Mouse (Mus musculus) kidney, embryonic 15.5 days (tissue): Measurements from ENCODE around the gene Desi1. TPM values are rescaled to one million over a fixed set of nuclear protein-coding genes. Genes with fewer than 3 reads are reported as not detected.
A peak's percentile ranks its signal among the peaks of the same experiment; 100 is the strongest.

Experiments
- ATAC-seq: fragments of 200-750 bp; cut with Nextera tagmentation; replicated peaks from 2 replicates; pipeline ENCODE4 v1.8.0; 2017; ENCODE audit warnings: moderate TSS enrichment; ENCODE audit not compliant: low FRiP score
- H3K27ac ChIP-seq: fragments of 300-500 bp; sonication (generic); 2 replicates; pipeline ENCODE4 v1.5.1; 2015; ENCODE audit warnings: mild to moderate bottlenecking, inconsistent platforms
- H3K27me3 ChIP-seq: fragments of 300-500 bp; sonication (generic); 2 replicates; pipeline ENCODE4 v1.6.1; 2015; ENCODE audit warnings: inconsistent platforms
- H3K36me3 ChIP-seq: fragments of 300-500 bp; sonication (generic); 2 replicates; pipeline ENCODE4 v1.6.1; 2015; ENCODE audit warnings: inconsistent platforms
- H3K4me1 ChIP-seq: fragments of 300-500 bp; sonication (generic); 2 replicates; pipeline ENCODE4 v1.6.1; 2015; ENCODE audit warnings: inconsistent platforms
- H3K4me2 ChIP-seq: fragments of 300-500 bp; sonication (generic); 2 replicates; pipeline ENCODE4 v1.6.1; 2015; ENCODE audit warnings: moderate library complexity, mild to moderate bottlenecking, inconsistent platforms
- H3K4me3 ChIP-seq: fragments of 300-500 bp; sonication (generic); replicated peaks from 2 replicates; pipeline ENCODE4 v1.5.1; 2015; ENCODE audit warnings: mild to moderate bottlenecking, inconsistent platforms
- H3K9ac ChIP-seq: fragments of 300-500 bp; sonication (generic); 2 replicates; pipeline ENCODE4 v1.6.1; 2015; ENCODE audit warnings: mild to moderate bottlenecking, inconsistent platforms
- H3K9me3 ChIP-seq: fragments of 300-500 bp; sonication (generic); replicated peaks from 2 replicates; pipeline ENCODE4 v1.6.1; 2016; ENCODE audit warnings: inconsistent platforms
- WGBS: fragments of 180-500 bp; shearing (Covaris S2); methylation state at CpG from one replicate; pipeline ENCODE4 v1.1.7; 2015; ENCODE audit warnings: mixed read lengths; 5-methylcytosine and 5-hydroxymethylcytosine counted together
- polyA plus RNA-seq: library from polyadenylated mRNA; unstranded; fragments of >200 nt; fragmentation: Nextera tagmentation; extraction: Ambion mirVana; gene quantifications from 2 replicates; pipeline ENCODE4 v1.2.1, GENCODE M21; 2015

Desi1 gene
- polyA plus RNA-seq, 1 experiment from 2014 or later = 25.1 TPM

GRCm38 (mm10) chr15:81960171-81961077, 73.2 kb downstream of the Desi1 start, which contains the start of gene Pmm1:
Gene Pmm1, minus strand, starts transcription at chr15:81960930.
- Histone ChIP-seq H3K4me1 (peaks cover 13% of the 10 kb centered on the region; the same call in 1 of the 2 replicates), H3K4me3 (peak within 1 kb of the TSS; percentile 71), H3K27ac (peak within 1 kb of the TSS; percentile 88), H3K9me3 (no peaks in the 10 kb centered on the region), H3K27me3 (no peaks in the 10 kb centered on the region), H3K9ac (peak within 1 kb of the TSS; percentile 81), H3K36me3 (no peaks in the 10 kb centered on the region; the same call in 1 of the 2 replicates), H3K4me2 (peak within 1 kb of the TSS; percentile 96)
- ATAC-seq = peak; percentile 98
- under 1% methylated on average over 77 of the region's 77 CpGs for WGBS

- no peaks in the 10 kb centered on the region for H3K9me3 ChIP-seq
- no peak overlapping the region for H3K9ac ChIP-seq
- peaks cover 15% of the 10 kb centered on the region for H3K36me3 ChIP-seq
- H3K4me3 ChIP-seq = no peak overlapping the region
- WGBS = 88% methylated on average over 3 of the region's 3 CpGs
- no peaks in the 10 kb centered on the region for H3K27me3 ChIP-seq
- no peak overlapping the region for H3K4me2 ChIP-seq
- ATAC-seq = no peak
- H3K27ac ChIP-seq = no peak overlapping the region
- peaks cover 13% of the 10 kb centered on the region; the same call in 1 of the 2 replicates for H3K4me1 ChIP-seq
These were observed 74.8 kb downstream of the Desi1 start for GRCm38 (mm10) chr15:81958906-81959305.

GRCm38 (mm10) chr15:81957598-81957997, 76.1 kb downstream of the Desi1 start:
- no peak for ATAC-seq
- Histone ChIP-seq H3K9ac (no peak overlapping the region), H3K36me3 (peaks cover 20% of the 10 kb centered on the region), H3K4me1 (peaks cover 13% of the 10 kb centered on the region; the same call in 1 of the 2 replicates), H3K27ac (no peak overlapping the region), H3K9me3 (no peaks in the 10 kb centered on the region), H3K4me2 (no peak overlapping the region), H3K4me3 (no peak overlapping the region), H3K27me3 (no peaks in the 10 kb centered on the region)
- WGBS = 85% methylated on average over 11 of the region's 11 CpGs

GRCm38 (mm10) chr15:81956457-81956856, 77.2 kb downstream of the Desi1 start:
- no peaks in the 10 kb centered on the region for H3K9me3 ChIP-seq
- H3K27me3 ChIP-seq = no peaks in the 10 kb centered on the region
- no peak for ATAC-seq
- 59% methylated on average over 8 of the region's 8 CpGs for WGBS
- peaks cover 12% of the 10 kb centered on the region; the same call in 1 of the 2 replicates for H3K4me1 ChIP-seq
- peaks cover 31% of the 10 kb centered on the region for H3K36me3 ChIP-seq
- H3K9ac ChIP-seq = no peak overlapping the region
- H3K4me3 ChIP-seq = no peak overlapping the region
- H3K4me2 ChIP-seq = no peak overlapping the region
- H3K27ac ChIP-seq = no peak overlapping the region

- no peaks in the 10 kb centered on the region for H3K9me3 ChIP-seq
- H3K9ac ChIP-seq = no peak overlapping the region
- ATAC-seq = no peak
These were observed 78.2 kb downstream of the Desi1 start for GRCm38 (mm10) chr15:81955414-81955813.

GRCm38 (mm10) chr15:81954716-81955115, 78.9 kb downstream of the Desi1 start:
- Histone ChIP-seq H3K27me3 (no peaks in the 10 kb centered on the region), H3K27ac (no peak overlapping the region), H3K4me3 (no peak overlapping the region), H3K9me3 (no peaks in the 10 kb centered on the region), H3K9ac (no peak overlapping the region), H3K4me2 (no peak overlapping the region), H3K36me3 (peaks cover 45% of the 10 kb centered on the region), H3K4me1 (0 out of 2 replicates have a peak, but pooled peaks cover 5% of the 10 kb centered on the region)
- ATAC-seq = no peak
- WGBS = 93% methylated on average over 6 of the region's 6 CpGs

More at GRCm38 (mm10) chr15:81955414-81955813, 78.2 kb downstream of the Desi1 start:
- Histone ChIP-seq H3K27ac (no peak overlapping the region), H3K4me1 (peaks cover 9% of the 10 kb centered on the region; the same call in 1 of the 2 replicates), H3K4me3 (no peak overlapping the region), H3K36me3 (peaks cover 41% of the 10 kb centered on the region), H3K27me3 (no peaks in the 10 kb centered on the region), H3K4me2 (no peak overlapping the region)
- WGBS = 89% methylated on average over 15 of the region's 15 CpGs

GRCm38 (mm10) chr15:81954151-81954583, 79.5 kb downstream of the Desi1 start:
- Histone ChIP-seq H3K4me3 (no peak overlapping the region), H3K36me3 (peaks cover 48% of the 10 kb centered on the region), H3K4me2 (no peak overlapping the region), H3K9ac (no peak overlapping the region), H3K27me3 (no peaks in the 10 kb centered on the region), H3K9me3 (no peaks in the 10 kb centered on the region), H3K27ac (no peak overlapping the region), H3K4me1 (0 out of 2 replicates have a peak, but pooled peaks cover 4% of the 10 kb centered on the region)
- ATAC-seq = no peak
- 89% methylated on average over 9 of the region's 9 CpGs for WGBS

GRCm38 (mm10) chr15:81952310-81952709, 81.4 kb downstream of the Desi1 start:
- Histone ChIP-seq H3K9me3 (no peaks in the 10 kb centered on the region), H3K27ac (no peak overlapping the region), H3K4me2 (no peak overlapping the region), H3K36me3 (peaks cover 49% of the 10 kb centered on the region), H3K4me3 (no peak overlapping the region), H3K4me1 (0 out of 2 replicates have a peak, but pooled peaks cover 4% of the 10 kb centered on the region), H3K9ac (no peak overlapping the region), H3K27me3 (no peaks in the 10 kb centered on the region)
- WGBS = 85% methylated on average over 4 of the region's 4 CpGs
- no peak for ATAC-seq

GRCm38 (mm10) chr15:81951159-81951558, 82.5 kb downstream of the Desi1 start:
- WGBS = 89% methylated on average over 9 of the region's 9 CpGs
- Histone ChIP-seq H3K9me3 (no peaks in the 10 kb centered on the region), H3K27me3 (no peaks in the 10 kb centered on the region), H3K4me3 (no peak overlapping the region), H3K27ac (no peak overlapping the region), H3K9ac (no peak overlapping the region), H3K4me2 (no peak overlapping the region), H3K4me1 (0 out of 2 replicates have a peak, but pooled peaks cover 4% of the 10 kb centered on the region), H3K36me3 (peaks cover 58% of the 10 kb centered on the region)
- ATAC-seq = no peak

GRCm38 (mm10) chr15:81950716-81951115, 82.9 kb downstream of the Desi1 start:
- Histone ChIP-seq H3K27me3 (no peaks in the 10 kb centered on the region), H3K4me2 (no peak overlapping the region), H3K4me1 (0 out of 2 replicates have a peak, but pooled peaks cover 4% of the 10 kb centered on the region), H3K9me3 (no peaks in the 10 kb centered on the region), H3K4me3 (no peak overlapping the region), H3K36me3 (peaks cover 58% of the 10 kb centered on the region), H3K27ac (no peak overlapping the region), H3K9ac (no peak overlapping the region)
- no peak for ATAC-seq
- WGBS = 66% methylated on average over 5 of the region's 5 CpGs

- Histone ChIP-seq H3K4me2 (no peak overlapping the region), H3K4me3 (no peak overlapping the region), H3K9ac (no peak overlapping the region), H3K36me3 (peaks cover 50% of the 10 kb centered on the region), H3K27ac (no peak overlapping the region), H3K4me1 (0 out of 2 replicates have a peak, but pooled peaks cover 4% of the 10 kb centered on the region), H3K27me3 (no peaks in the 10 kb centered on the region), H3K9me3 (no peaks in the 10 kb centered on the region)
- WGBS = 58% methylated on average over 11 of the region's 11 CpGs
- ATAC-seq = no peak; the same call in none of the 2 replicates
These were observed 84.1 kb downstream of the Desi1 start for GRCm38 (mm10) chr15:81949476-81950131.

GRCm38 (mm10) chr15:81949076-81949475, 84.6 kb downstream of the Desi1 start:
- Histone ChIP-seq H3K4me2 (no peak overlapping the region), H3K27ac (no peak overlapping the region), H3K4me3 (no peak overlapping the region), H3K9me3 (no peaks in the 10 kb centered on the region), H3K9ac (no peak overlapping the region), H3K36me3 (peaks cover 45% of the 10 kb centered on the region), H3K4me1 (0 out of 2 replicates have a peak, but pooled peaks cover 4% of the 10 kb centered on the region), H3K27me3 (no peaks in the 10 kb centered on the region)
- no peak for ATAC-seq
- 75% methylated on average over 10 of the region's 10 CpGs for WGBS
